ENCODE assay signal across 13 mouse cellular contexts in genomic region chr5:34487320-34488090, GRCm38 (mm10). TPM values are rescaled to one million over a fixed set of nuclear protein-coding genes. Genes with fewer than 3 reads are reported as not detected.
DNase-seq lines count a peak whose midpoint lies in the region; ATAC-seq lines count a peak whose summit lies in the region.
"Had no signal": no experiment of that assay in that cellular context is flagged by ENCODE, and none has a peak within 500 bp of the region (broad histone marks: within the 10 kb centered on the region; RNA-seq: fewer than 3 reads in every experiment).

No protein-coding gene starts in this region.

- H3K4me1 ChIP-seq in kidney, embryonic 14.5 days (ENCODE audit: control insufficient read depth, insufficient read depth, low read length): no peaks in the 10 kb centered on the region

- H3K36me3 ChIP-seq in kidney, embryonic 14.5 days (ENCODE audit: control insufficient read depth, insufficient read depth, low read length): peaks cover 17% of the 10 kb centered on the region

- H3K27ac ChIP-seq in kidney, embryonic 14.5 days (ENCODE audit: low read depth, low read length): no peak overlapping the region
- H3K27ac ChIP-seq: heart, embryonic 13.5 days had no signal

- no peak overlapping the region for H3K4me3 ChIP-seq in kidney, embryonic 14.5 days (ENCODE audit: low read length)
- H3K4me3 ChIP-seq: heart, embryonic 13.5 days; megakaryocyte, embryonic 14.5 days had no signal

- H3K4me2 ChIP-seq in kidney, embryonic 14.5 days (replicated peaks; ENCODE audit: low read depth, low read length): no peak overlapping the region
- H3K4me2 ChIP-seq: heart, embryonic 13.5 days had no signal

- DNase-seq in kidney, postnatal 4 days: peak; percentile 50 to 63
- DNase-seq in urinary bladder, postnatal 36 days (ENCODE audit: low spot score in 2 of 2): peak; percentile 16 to 49
- no peak for DNase-seq in urinary bladder, postnatal 25 days (ENCODE audit: low spot score)
- DNase-seq in heart, postnatal 36 days: peak; percentile 44 to 64
- no peak for DNase-seq in adrenal gland, adult 18-20 months (ENCODE audit: low spot score in 2 of 2)
- DNase-seq in c-Kit-positive CD71-positive TER-119-positive erythroid progenitor cells, embryonic 14.5 days (ENCODE audit: low spot score): no peak
- no peak for DNase-seq in thymus, postnatal 36 days
- DNase-seq: adrenal gland, postnatal 14 days; layer of hippocampus, postnatal 36 days; thymus, adult 2 months had no signal

- H3K27me3 ChIP-seq in kidney, embryonic 14.5 days (ENCODE audit: control insufficient read depth, insufficient read depth, low read length): no peaks in the 10 kb centered on the region
- H3K27me3 ChIP-seq: heart, embryonic 13.5 days; megakaryocyte, embryonic 14.5 days had no signal

- intact Hi-C loops in heart, postnatal 36 days (cut with DNase I): no loop called here

- no peak for ATAC-seq in kidney, embryonic 14.5 days (ENCODE audit: low FRiP score, low TSS enrichment)

- H3K9me3 ChIP-seq in kidney, embryonic 14.5 days (ENCODE audit: control insufficient read depth, low read length): no peaks in the 10 kb centered on the region
- H3K9me3 ChIP-seq: heart, embryonic 13.5 days; megakaryocyte, embryonic 14.5 days had no signal

- no peak overlapping the region for H3K9ac ChIP-seq in kidney, embryonic 14.5 days (ENCODE audit: low read depth, low read length)
- H3K9ac ChIP-seq: heart, embryonic 13.5 days had no signal

- 76% methylated on average over 6 of the region's 6 CpGs for WGBS in kidney, embryonic 14.5 days

RNA-seq across cellular contexts. Expression of gene Tnip2, which starts 26.3 kb away (rescaled TPM):
- polyA plus RNA-seq in kidney, embryonic 14.5 days (2014; fragmentation: Nextera tagmentation; extraction: Ambion mirVana): 10.8 and 16.1 TPM in 2 replicates
- total RNA-seq in heart, postnatal 36 days (2021): 1 to 10 TPM; 5.5 to 6.7 TPM
- total RNA-seq in adrenal gland, adult 18-20 months (2021): 10 to 100 TPM; 14.9 to 18.3 TPM

RNA-seq across cellular contexts. Expression of gene Sh3bp2, which starts 38.1 kb away (rescaled TPM):
- 9.0 and 11.1 TPM in 2 replicates for polyA plus RNA-seq in kidney, embryonic 14.5 days (2014; fragmentation: Nextera tagmentation; extraction: Ambion mirVana)
- total RNA-seq in heart, postnatal 36 days (2021): 1 to 10 TPM; 3.8 to 5.5 TPM
- 10 to 100 TPM; 16.9 to 20.9 TPM for total RNA-seq in adrenal gland, adult 18-20 months (2021)

Comparison
In these comparisons a context has a peak if more than half of its experiments do, and no peak if none do; other contexts are left out.
1. DNase-seq: peak in kidney, postnatal 4 days (2 of 2), urinary bladder, postnatal 36 days (2 of 2) and heart, postnatal 36 days (2 of 2); none in urinary bladder, postnatal 25 days (single experiment), adrenal gland, adult 18-20 months (0 of 2), c-Kit-positive CD71-positive TER-119-positive erythroid progenitor cells, embryonic 14.5 days (single experiment) and thymus, postnatal 36 days (0 of 2).